Mouse (Mus musculus): ENCODE data around the gene Cdh26. TPM values are rescaled to one million over a fixed set of nuclear protein-coding genes. Genes with fewer than 3 reads are reported as not detected.

Gene Cdh26
- polyA plus RNA-seq, 1 experiment from 2014 or later, result 0.71 TPM

- Histone ChIP-seq H3K4me2 (ENCODE audit: low read depth, low read length) (no peak overlapping the region), H3K9ac (ENCODE audit: low read depth, low read length) (no peak overlapping the region), H3K4me3 (ENCODE audit: low read length) (no peak overlapping the region), H3K36me3 (ENCODE audit: control insufficient read depth, insufficient read depth, low read length) (no peaks in the 10 kb centered on the region), H3K27ac (ENCODE audit: low read length) (no peak overlapping the region), H3K27me3 (replicated peaks; ENCODE audit: control insufficient read depth, insufficient read depth, low read length) (no peaks in the 10 kb centered on the region), H3K9me3 (ENCODE audit: control insufficient read depth, low read length) (no peaks in the 10 kb centered on the region), H3K4me1 (ENCODE audit: control insufficient read depth, insufficient read depth, low read length) (peaks cover 10% of the 10 kb centered on the region; the same call in 1 of the 2 replicates)
- no peak for ATAC-seq
- 69% methylated on average over 4 of the region's 4 CpGs for WGBS
Observed at GRCm38 (mm10) chr2:178513043-178513442, 82.7 kb downstream of the Cdh26 start.

- Histone ChIP-seq H3K27ac (ENCODE audit: low read length) (no peak overlapping the region), H3K4me2 (ENCODE audit: low read depth, low read length) (no peak overlapping the region), H3K9me3 (ENCODE audit: control insufficient read depth, low read length) (no peaks in the 10 kb centered on the region), H3K4me1 (ENCODE audit: control insufficient read depth, insufficient read depth, low read length) (peaks cover 4% of the 10 kb centered on the region; the same call in 1 of the 2 replicates), H3K36me3 (ENCODE audit: control insufficient read depth, insufficient read depth, low read length) (no peaks in the 10 kb centered on the region), H3K9ac (ENCODE audit: low read depth, low read length) (no peak overlapping the region), H3K27me3 (replicated peaks; ENCODE audit: control insufficient read depth, insufficient read depth, low read length) (no peaks in the 10 kb centered on the region), H3K4me3 (ENCODE audit: low read length) (no peak overlapping the region)
- WGBS, result 46% methylated on average over 16 of the region's 16 CpGs
- peak; percentile 17; the same call in 1 of the 2 replicates for ATAC-seq
Observed at GRCm38 (mm10) chr2:178513636-178514071, 83.3 kb downstream of the Cdh26 start.

GRCm38 (mm10) chr2:178516421-178516820, 86.1 kb downstream of the Cdh26 start:
- H3K27ac ChIP-seq (ENCODE audit: low read length), result no peak overlapping the region
- no peaks in the 10 kb centered on the region for H3K27me3 ChIP-seq (replicated peaks; ENCODE audit: control insufficient read depth, insufficient read depth, low read length)
- H3K4me3 ChIP-seq (ENCODE audit: low read length), result no peak overlapping the region
- H3K4me2 ChIP-seq (ENCODE audit: low read depth, low read length), result no peak overlapping the region
- no peaks in the 10 kb centered on the region for H3K36me3 ChIP-seq (ENCODE audit: control insufficient read depth, insufficient read depth, low read length)
- 79% methylated on average over 5 of the region's 5 CpGs for whole genome bisulfite sequencing
- H3K9me3 ChIP-seq (ENCODE audit: control insufficient read depth, low read length), result no peaks in the 10 kb centered on the region
- H3K9ac ChIP-seq (ENCODE audit: low read depth, low read length), result no peak overlapping the region
- H3K4me1 ChIP-seq (ENCODE audit: control insufficient read depth, insufficient read depth, low read length), result no peaks in the 10 kb centered on the region
- ATAC-seq, result no peak

- H3K27me3 ChIP-seq (replicated peaks; ENCODE audit: control insufficient read depth, insufficient read depth, low read length), result no peaks in the 10 kb centered on the region
- H3K4me2 ChIP-seq (ENCODE audit: low read depth, low read length), result no peak overlapping the region
- H3K9me3 ChIP-seq (ENCODE audit: control insufficient read depth, low read length), result no peaks in the 10 kb centered on the region
- H3K4me1 ChIP-seq (ENCODE audit: control insufficient read depth, insufficient read depth, low read length), result no peaks in the 10 kb centered on the region
- WGBS, result 75% methylated on average over 9 of the region's 9 CpGs
- no peak for ATAC-seq
- no peak overlapping the region for H3K9ac ChIP-seq (ENCODE audit: low read depth, low read length)
- no peak overlapping the region for H3K27ac ChIP-seq (ENCODE audit: low read length)
- H3K36me3 ChIP-seq (ENCODE audit: control insufficient read depth, insufficient read depth, low read length), result no peaks in the 10 kb centered on the region
- H3K4me3 ChIP-seq (ENCODE audit: low read length), result no peak overlapping the region
Observed at GRCm38 (mm10) chr2:178516941-178517340, 86.6 kb downstream of the Cdh26 start.

GRCm38 (mm10) chr2:178519321-178519720, 89.0 kb downstream of the Cdh26 start:
- H3K9me3 ChIP-seq (ENCODE audit: control insufficient read depth, low read length), result no peaks in the 10 kb centered on the region
- H3K4me1 ChIP-seq (ENCODE audit: control insufficient read depth, insufficient read depth, low read length), result no peaks in the 10 kb centered on the region
- no peaks in the 10 kb centered on the region for H3K27me3 ChIP-seq (replicated peaks; ENCODE audit: control insufficient read depth, insufficient read depth, low read length)
- H3K4me2 ChIP-seq (ENCODE audit: low read depth, low read length), result no peak overlapping the region
- no peak for ATAC-seq
- no peak overlapping the region for H3K9ac ChIP-seq (ENCODE audit: low read depth, low read length)
- H3K27ac ChIP-seq (ENCODE audit: low read length), result no peak overlapping the region
- H3K4me3 ChIP-seq (ENCODE audit: low read length), result no peak overlapping the region
- WGBS, result 85% methylated on average over 4 of the region's 4 CpGs
- no peaks in the 10 kb centered on the region for H3K36me3 ChIP-seq (ENCODE audit: control insufficient read depth, insufficient read depth, low read length)

GRCm38 (mm10) chr2:178520216-178520615, 89.9 kb downstream of the Cdh26 start:
- no peaks in the 10 kb centered on the region for H3K4me1 ChIP-seq (ENCODE audit: control insufficient read depth, insufficient read depth, low read length)
- H3K4me2 ChIP-seq (ENCODE audit: low read depth, low read length), result no peak overlapping the region
- no peak for ATAC-seq
- no peaks in the 10 kb centered on the region for H3K9me3 ChIP-seq (ENCODE audit: control insufficient read depth, low read length)
- no peak overlapping the region for H3K4me3 ChIP-seq (ENCODE audit: low read length)
- no peak overlapping the region for H3K27ac ChIP-seq (ENCODE audit: low read length)
- H3K9ac ChIP-seq (ENCODE audit: low read depth, low read length), result no peak overlapping the region
- WGBS, result 36% methylated on average over 2 of the region's 2 CpGs
- H3K27me3 ChIP-seq (replicated peaks; ENCODE audit: control insufficient read depth, insufficient read depth, low read length), result no peaks in the 10 kb centered on the region
- H3K36me3 ChIP-seq (ENCODE audit: control insufficient read depth, insufficient read depth, low read length), result no peaks in the 10 kb centered on the region

- no peaks in the 10 kb centered on the region for H3K9me3 ChIP-seq (ENCODE audit: control insufficient read depth, low read length)
- no peak overlapping the region for H3K27ac ChIP-seq (ENCODE audit: low read length)
- no peak overlapping the region for H3K9ac ChIP-seq (ENCODE audit: low read depth, low read length)
- no peak overlapping the region for H3K4me3 ChIP-seq (ENCODE audit: low read length)
- 54% methylated on average over 4 of the region's 4 CpGs for WGBS
- no peaks in the 10 kb centered on the region for H3K27me3 ChIP-seq (replicated peaks; ENCODE audit: control insufficient read depth, insufficient read depth, low read length)
- H3K4me1 ChIP-seq (ENCODE audit: control insufficient read depth, insufficient read depth, low read length), result no peaks in the 10 kb centered on the region
- no peak overlapping the region for H3K4me2 ChIP-seq (ENCODE audit: low read depth, low read length)
- no peaks in the 10 kb centered on the region for H3K36me3 ChIP-seq (ENCODE audit: control insufficient read depth, insufficient read depth, low read length)
- no peak for ATAC-seq
Observed at GRCm38 (mm10) chr2:178522331-178522730, 92.0 kb downstream of the Cdh26 start.

GRCm38 (mm10) chr2:178522786-178523185, 92.5 kb downstream of the Cdh26 start:
- Histone ChIP-seq H3K9ac (ENCODE audit: low read depth, low read length) (no peak overlapping the region), H3K27ac (ENCODE audit: low read length) (no peak overlapping the region), H3K4me3 (ENCODE audit: low read length) (no peak overlapping the region), H3K9me3 (ENCODE audit: control insufficient read depth, low read length) (no peaks in the 10 kb centered on the region), H3K4me1 (ENCODE audit: control insufficient read depth, insufficient read depth, low read length) (no peaks in the 10 kb centered on the region), H3K27me3 (replicated peaks; ENCODE audit: control insufficient read depth, insufficient read depth, low read length) (no peaks in the 10 kb centered on the region), H3K4me2 (ENCODE audit: low read depth, low read length) (no peak overlapping the region), H3K36me3 (ENCODE audit: control insufficient read depth, insufficient read depth, low read length) (no peaks in the 10 kb centered on the region)
- WGBS, result 96% methylated on average over 1 of the region's 1 CpGs
- no peak for ATAC-seq

- no peak overlapping the region for H3K4me3 ChIP-seq (ENCODE audit: low read length)
- H3K27ac ChIP-seq (ENCODE audit: low read length), result no peak overlapping the region
- no peaks in the 10 kb centered on the region for H3K36me3 ChIP-seq (ENCODE audit: control insufficient read depth, insufficient read depth, low read length)
- no peaks in the 10 kb centered on the region for H3K4me1 ChIP-seq (ENCODE audit: control insufficient read depth, insufficient read depth, low read length)
- no peaks in the 10 kb centered on the region for H3K27me3 ChIP-seq (replicated peaks; ENCODE audit: control insufficient read depth, insufficient read depth, low read length)
- no peak overlapping the region for H3K4me2 ChIP-seq (ENCODE audit: low read depth, low read length)
- no peaks in the 10 kb centered on the region for H3K9me3 ChIP-seq (ENCODE audit: control insufficient read depth, low read length)
- 80% methylated on average over 6 of the region's 6 CpGs for WGBS
- H3K9ac ChIP-seq (ENCODE audit: low read depth, low read length), result no peak overlapping the region
- no peak for ATAC-seq
Observed at GRCm38 (mm10) chr2:178526776-178527175, 96.4 kb downstream of the Cdh26 start.

GRCm38 (mm10) chr2:178531226-178531625, 100.9 kb downstream of the Cdh26 start:
- no peak overlapping the region for H3K4me3 ChIP-seq (ENCODE audit: low read length)
- no peaks in the 10 kb centered on the region for H3K4me1 ChIP-seq (ENCODE audit: control insufficient read depth, insufficient read depth, low read length)
- 71% methylated on average over 5 of the region's 5 CpGs for WGBS
- H3K36me3 ChIP-seq (ENCODE audit: control insufficient read depth, insufficient read depth, low read length), result no peaks in the 10 kb centered on the region
- H3K9me3 ChIP-seq (ENCODE audit: control insufficient read depth, low read length), result no peaks in the 10 kb centered on the region
- H3K27ac ChIP-seq (ENCODE audit: low read length), result no peak overlapping the region
- H3K27me3 ChIP-seq (replicated peaks; ENCODE audit: control insufficient read depth, insufficient read depth, low read length), result no peaks in the 10 kb centered on the region
- H3K9ac ChIP-seq (ENCODE audit: low read depth, low read length), result no peak overlapping the region
- no peak for ATAC-seq
- H3K4me2 ChIP-seq (ENCODE audit: low read depth, low read length), result no peak overlapping the region
